Mouse (Mus musculus) midbrain, postnatal 0 days (tissue): ENCODE results near the gene Fmnl3. TPM values are rescaled to one million over a fixed set of nuclear protein-coding genes. Genes with fewer than 3 reads are reported as not detected.

Experiments
- ATAC-seq: fragments of 200-750 bp; cut with Nextera tagmentation; 2 replicates; pipeline ENCODE4 v1.8.0; 2017; ENCODE audit warnings: moderate number of reproducible peaks, mild to moderate bottlenecking, moderate TSS enrichment, moderate library complexity; ENCODE audit not compliant: low FRiP score
- DNase-seq: peaks from one replicate; pipeline ENCODE4 v3.0.0-alpha.2; 2015; ENCODE audit warnings: low spot score
- H3K27ac ChIP-seq: fragments of 300-500 bp; sonication (generic); 2 replicates; pipeline ENCODE4 v1.5.1; 2014; ENCODE audit warnings: low read depth, mild to moderate bottlenecking, low read length, mixed read lengths
- H3K27me3 ChIP-seq: fragments of 300-500 bp; sonication (generic); 2 replicates; pipeline ENCODE4 v1.6.1; 2014; ENCODE audit warnings: low read length, control low read depth, mixed read lengths; ENCODE audit not compliant: insufficient read depth
- H3K36me3 ChIP-seq: fragments of 300-500 bp; sonication (generic); 2 replicates; pipeline ENCODE4 v1.6.1; 2014; ENCODE audit warnings: low read length, control low read depth, mixed read lengths; ENCODE audit not compliant: insufficient read depth
- H3K4me1 ChIP-seq: fragments of 300-500 bp; sonication (generic); 2 replicates; pipeline ENCODE4 v1.6.1; 2014; ENCODE audit warnings: mild to moderate bottlenecking, control low read depth, antibody characterized with exemption, low read length, mixed read lengths; ENCODE audit not compliant: insufficient read depth
- H3K4me2 ChIP-seq: fragments of 300-500 bp; sonication (generic); 2 replicates; pipeline ENCODE4 v1.6.1; 2014; ENCODE audit warnings: low read depth, mild to moderate bottlenecking, low read length, mixed read lengths; ENCODE audit not compliant: poor library complexity, severe bottlenecking
- H3K4me3 ChIP-seq: fragments of 300-500 bp; sonication (generic); 2 replicates; pipeline ENCODE4 v1.5.1; 2014; ENCODE audit warnings: low read depth, mild to moderate bottlenecking, low read length, moderate library complexity
- H3K9ac ChIP-seq: fragments of 300-500 bp; sonication (generic); replicated peaks from 2 replicates; pipeline ENCODE4 v1.6.1; 2014; ENCODE audit warnings: mild to moderate bottlenecking, low read length, moderate library complexity, mixed read lengths; ENCODE audit not compliant: poor library complexity, severe bottlenecking
- H3K9me3 ChIP-seq: fragments of 300-500 bp; sonication (generic); 2 replicates; pipeline ENCODE4 v1.6.1; 2016; ENCODE audit warnings: low read length, control low read depth
- CTCF ChIP-seq: IDR thresholded peaks from 2 replicates; pipeline ENCODE4 v1.5.1; 2016; ENCODE audit warnings: antibody characterized with exemption, mild to moderate bottlenecking
- WGBS: fragments of 180-500 bp; shearing (Covaris S2); extraction: QIAGEN DNeasy Blood & Tissue Kit; methylation state at CpG from one replicate; pipeline ENCODE4 v1.1.7; 2014; 5-methylcytosine and 5-hydroxymethylcytosine counted together
- polyA plus RNA-seq: library from polyadenylated mRNA; unstranded; fragments of >200 nt; fragmentation: Nextera tagmentation; extraction: Ambion mirVana; gene quantifications from 2 replicates; pipeline ENCODE4 v1.2.1, GENCODE M21; 2015
- total RNA-seq: library from RNA; depleted of rRNA; stranded (reverse); fragments of >200 nt; gene quantifications from 2 replicates; pipeline ENCODE4 v1.2.3, GENCODE M21; 2014

Gene Fmnl3
- total and polyA plus RNA-seq, 2 experiments from 2014 or later: 9.8 to 15.5 TPM

DNA sequence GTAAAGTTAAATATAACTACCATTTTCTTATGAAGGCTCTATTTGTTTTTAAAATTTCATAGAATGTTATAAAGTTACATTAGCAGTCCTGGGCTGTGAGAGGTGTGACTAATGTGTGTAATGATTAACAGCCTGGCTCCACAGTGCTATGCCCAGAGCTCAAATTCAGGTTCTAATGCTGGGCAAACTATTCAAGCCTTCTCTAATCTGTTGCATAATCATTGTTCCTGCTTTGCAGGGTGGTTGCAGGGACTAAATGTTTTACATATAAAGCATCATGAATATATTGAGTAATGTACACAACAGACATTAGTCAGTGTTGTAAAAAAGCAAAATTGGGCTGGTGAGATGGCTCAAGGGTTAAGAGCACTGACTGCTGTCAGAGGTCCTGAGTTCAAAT, 12.6 kb upstream of the Fmnl3 start:
- H3K27ac ChIP-seq: no peak overlapping the region
- H3K4me1 ChIP-seq: no peaks in the 10 kb centered on the region
- H3K4me2 ChIP-seq: no peak overlapping the region
- H3K4me3 ChIP-seq: no peak overlapping the region
- no peak overlapping the region for H3K9ac ChIP-seq
- no peaks in the 10 kb centered on the region for H3K36me3 ChIP-seq
- ATAC-seq: no peak
- H3K27me3 ChIP-seq: no peaks in the 10 kb centered on the region
- no peak for DNase-seq
- no peak for TF ChIP-seq CTCF
- H3K9me3 ChIP-seq: no peaks in the 10 kb centered on the region

DNA sequence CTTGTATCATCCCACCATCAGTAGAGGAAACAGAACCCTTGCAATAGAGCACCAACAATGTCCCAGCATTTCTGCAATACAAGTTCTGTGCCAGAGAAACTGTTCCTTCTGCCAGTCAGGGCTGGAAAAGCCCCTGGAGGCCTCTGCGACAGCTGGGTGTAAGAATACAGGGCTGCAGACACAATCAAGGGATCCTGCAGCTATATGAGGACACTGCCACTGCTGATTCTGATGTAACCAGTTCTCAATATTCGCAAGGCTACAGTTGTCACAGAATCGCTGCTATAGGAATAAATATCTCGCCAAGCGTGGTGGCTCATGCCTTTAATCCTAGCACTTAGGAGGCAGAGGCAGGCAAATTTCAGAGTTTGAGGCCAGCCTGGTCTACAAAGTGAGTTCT, 6.0 kb upstream of the Fmnl3 start:
- no peaks in the 10 kb centered on the region for H3K27me3 ChIP-seq
- H3K4me2 ChIP-seq: no peak overlapping the region
- no peaks in the 10 kb centered on the region for H3K36me3 ChIP-seq
- H3K9me3 ChIP-seq: no peaks in the 10 kb centered on the region
- 88% methylated on average over 5 of the region's 5 CpGs for WGBS
- no peak for TF ChIP-seq CTCF
- no peak overlapping the region for H3K9ac ChIP-seq
- DNase-seq: no peak
- H3K4me3 ChIP-seq: no peak overlapping the region
- no peaks in the 10 kb centered on the region for H3K4me1 ChIP-seq
- ATAC-seq: no peak
- no peak overlapping the region for H3K27ac ChIP-seq

DNA sequence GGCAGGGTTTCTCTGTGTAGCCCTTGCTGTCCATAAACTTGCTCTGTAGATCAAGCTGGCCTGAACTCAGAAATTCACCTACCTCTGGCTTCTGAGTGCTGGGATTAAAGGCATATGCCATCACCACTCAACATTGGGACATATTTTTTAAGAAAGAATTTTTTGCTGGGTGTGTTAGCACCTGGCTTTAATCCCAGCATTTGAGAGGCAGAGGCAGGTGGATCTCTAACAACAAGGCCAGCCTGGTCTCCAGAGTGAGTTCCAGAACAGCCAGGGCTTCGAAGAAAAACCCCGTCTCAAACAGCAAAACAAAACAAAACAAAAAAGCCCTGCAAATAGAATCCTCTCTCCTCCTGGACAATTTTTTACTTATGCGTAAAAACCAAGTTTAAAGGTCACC, 5.3 kb upstream of the Fmnl3 start:
- TF ChIP-seq CTCF: no peak
- ATAC-seq (no peak), DNase-seq (no peak)
- no peak overlapping the region for H3K4me2 ChIP-seq
- H3K4me3 ChIP-seq: no peak overlapping the region
- WGBS: 87% methylated on average over 3 of the region's 3 CpGs
- H3K9me3 ChIP-seq: no peaks in the 10 kb centered on the region
- no peak overlapping the region for H3K27ac ChIP-seq
- no peaks in the 10 kb centered on the region for H3K36me3 ChIP-seq
- H3K9ac ChIP-seq: no peak overlapping the region
- no peaks in the 10 kb centered on the region for H3K4me1 ChIP-seq
- H3K27me3 ChIP-seq: no peaks in the 10 kb centered on the region

DNA sequence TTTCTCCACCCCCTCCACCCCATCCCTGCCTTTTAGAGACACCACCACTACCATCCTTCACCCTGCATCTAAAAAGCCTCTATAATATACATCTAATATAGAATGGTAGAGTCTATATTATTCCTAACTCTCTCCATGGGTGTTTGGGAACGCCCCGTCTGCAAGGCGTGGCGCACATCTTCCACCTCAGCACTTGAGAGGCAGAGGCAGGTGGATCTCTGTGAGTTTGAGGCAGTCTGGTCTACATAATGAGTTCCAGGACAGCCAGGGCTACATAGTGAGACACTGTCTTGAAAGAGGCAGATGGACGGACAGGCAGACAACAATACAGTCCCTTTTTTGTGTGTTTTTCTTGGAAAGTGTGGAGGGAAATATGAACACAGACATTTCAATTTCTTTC, 4.8 kb upstream of the Fmnl3 start:
- no peaks in the 10 kb centered on the region for H3K27me3 ChIP-seq
- no peaks in the 10 kb centered on the region for H3K36me3 ChIP-seq
- no peak for ATAC-seq
- no peak for TF ChIP-seq CTCF
- no peaks in the 10 kb centered on the region for H3K4me1 ChIP-seq
- 95% methylated on average over 5 of the region's 5 CpGs for WGBS
- no peaks in the 10 kb centered on the region for H3K9me3 ChIP-seq
- no peak for DNase-seq
- no peak overlapping the region for H3K9ac ChIP-seq
- H3K4me3 ChIP-seq: no peak overlapping the region
- H3K27ac ChIP-seq: no peak overlapping the region
- H3K4me2 ChIP-seq: no peak overlapping the region

DNA sequence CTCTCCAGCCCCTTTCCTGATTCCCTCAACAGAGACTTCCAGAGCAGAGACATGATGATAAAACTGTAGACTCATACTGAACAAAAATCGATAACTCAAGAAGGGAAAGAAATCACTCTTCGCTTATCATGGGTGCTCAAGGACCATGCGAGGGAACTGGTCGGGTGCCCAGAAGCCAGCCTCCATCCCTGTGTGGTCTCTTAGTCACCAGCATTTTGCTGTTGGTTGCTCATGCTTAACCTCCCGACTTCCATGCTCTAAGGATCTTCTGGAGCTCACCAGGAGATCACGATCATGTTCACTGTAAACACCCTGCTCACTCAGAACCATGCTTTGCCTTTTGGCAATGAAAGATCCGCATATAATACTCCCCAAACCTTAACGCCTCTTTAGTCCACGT, 2.5 kb upstream of the Fmnl3 start:
- Histone ChIP-seq H3K9ac (no peak overlapping the region), H3K36me3 (no peaks in the 10 kb centered on the region), H3K4me1 (peaks cover 8% of the 10 kb centered on the region; the same call in 1 of the 2 replicates), H3K4me2 (no peak overlapping the region), H3K9me3 (no peaks in the 10 kb centered on the region), H3K4me3 (no peak overlapping the region), H3K27me3 (no peaks in the 10 kb centered on the region), H3K27ac (no peak overlapping the region)
- no peak for TF ChIP-seq CTCF
- WGBS: 83% methylated on average over 9 of the region's 9 CpGs
- no peak for DNase-seq
- ATAC-seq: no peak

DNA sequence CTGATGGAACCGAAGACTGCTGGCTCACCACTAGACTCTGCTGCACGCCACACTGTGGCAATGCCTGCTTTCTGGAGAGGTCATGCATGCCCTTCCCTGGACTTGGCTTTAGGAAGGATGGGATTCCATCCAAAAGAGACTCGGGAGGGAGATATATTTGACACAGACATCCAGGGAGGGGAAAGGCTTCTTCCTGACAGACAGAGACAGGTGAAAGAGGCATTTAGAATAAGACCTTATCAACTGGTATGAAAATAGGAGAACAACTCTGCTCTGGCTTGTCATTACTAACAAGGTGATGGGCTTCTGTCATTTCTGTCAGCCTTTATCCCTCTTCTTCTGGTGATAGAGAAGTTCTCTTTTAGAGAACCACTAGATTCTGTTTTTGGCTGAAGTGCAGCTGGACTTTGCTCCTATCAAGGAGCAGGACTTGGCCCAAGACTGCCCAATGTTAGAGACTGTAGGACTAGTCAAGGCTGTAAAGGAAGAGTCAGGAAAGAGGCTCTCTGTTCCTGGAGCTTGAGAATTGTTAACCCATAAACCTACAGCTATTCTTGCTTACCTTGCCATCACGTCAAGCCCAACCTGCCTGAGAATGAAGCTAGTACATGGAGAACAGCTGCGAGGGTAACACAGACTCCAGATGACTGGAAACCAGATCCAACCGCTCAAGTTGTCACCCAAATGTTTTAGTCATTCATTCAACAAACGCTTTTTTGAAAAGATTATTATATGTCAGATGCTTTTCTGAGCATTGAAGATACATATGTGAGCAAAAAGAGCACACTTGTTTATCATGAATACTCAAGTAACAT, 1.5 kb upstream of the Fmnl3 start:
- ATAC-seq (no peak), DNase-seq (no peak)
- TF ChIP-seq CTCF: no peak
- no peaks in the 10 kb centered on the region for H3K27me3 ChIP-seq
- peaks cover 8% of the 10 kb centered on the region; the same call in 1 of the 2 replicates for H3K4me1 ChIP-seq
- no peaks in the 10 kb centered on the region for H3K36me3 ChIP-seq
- H3K4me2 ChIP-seq: no peak overlapping the region
- no peak overlapping the region for H3K4me3 ChIP-seq
- 92% methylated on average over 7 of the region's 7 CpGs for WGBS
- H3K9ac ChIP-seq: no peak overlapping the region
- no peaks in the 10 kb centered on the region for H3K9me3 ChIP-seq
- no peak overlapping the region for H3K27ac ChIP-seq
